Mouse (Mus musculus) cerebellum, adult 2 months (tissue): ENCODE measurements around the gene Hhatl.

Experiments used
- CTCF ChIP-seq: fragments of 200-500 bp; IDR thresholded peaks from 2 replicates; pipeline ENCODE4 v1.5.1; 2011; ENCODE audit warnings: low read depth, mild to moderate bottlenecking, control low read depth, low read length, moderate library complexity, borderline replicate concordance; ENCODE audit not compliant: insufficient read depth
- POLR2A ChIP-seq: fragments of 200-500 bp; IDR thresholded peaks from 2 replicates; pipeline ENCODE4 v1.6.1; 2011; ENCODE audit warnings: low read length, control low read depth, borderline replicate concordance; ENCODE audit not compliant: insufficient read depth

- TF ChIP-seq POLR2A (no peak), CTCF (no peak)
Observed at GRCm38 (mm10) chr9:121744051-121744450, 48.3 kb downstream of the Hhatl start.
